Mouse (Mus musculus) thymus, postnatal 25 days (tissue): ENCODE measurements around the gene Cenpu.
A peak's percentile ranks its signal among the peaks of the same experiment; 100 is the strongest.

Source experiments
- DNase-seq: peaks from one replicate; pipeline ENCODE4 v3.0.0; 2022

Cenpu gene

DNA sequence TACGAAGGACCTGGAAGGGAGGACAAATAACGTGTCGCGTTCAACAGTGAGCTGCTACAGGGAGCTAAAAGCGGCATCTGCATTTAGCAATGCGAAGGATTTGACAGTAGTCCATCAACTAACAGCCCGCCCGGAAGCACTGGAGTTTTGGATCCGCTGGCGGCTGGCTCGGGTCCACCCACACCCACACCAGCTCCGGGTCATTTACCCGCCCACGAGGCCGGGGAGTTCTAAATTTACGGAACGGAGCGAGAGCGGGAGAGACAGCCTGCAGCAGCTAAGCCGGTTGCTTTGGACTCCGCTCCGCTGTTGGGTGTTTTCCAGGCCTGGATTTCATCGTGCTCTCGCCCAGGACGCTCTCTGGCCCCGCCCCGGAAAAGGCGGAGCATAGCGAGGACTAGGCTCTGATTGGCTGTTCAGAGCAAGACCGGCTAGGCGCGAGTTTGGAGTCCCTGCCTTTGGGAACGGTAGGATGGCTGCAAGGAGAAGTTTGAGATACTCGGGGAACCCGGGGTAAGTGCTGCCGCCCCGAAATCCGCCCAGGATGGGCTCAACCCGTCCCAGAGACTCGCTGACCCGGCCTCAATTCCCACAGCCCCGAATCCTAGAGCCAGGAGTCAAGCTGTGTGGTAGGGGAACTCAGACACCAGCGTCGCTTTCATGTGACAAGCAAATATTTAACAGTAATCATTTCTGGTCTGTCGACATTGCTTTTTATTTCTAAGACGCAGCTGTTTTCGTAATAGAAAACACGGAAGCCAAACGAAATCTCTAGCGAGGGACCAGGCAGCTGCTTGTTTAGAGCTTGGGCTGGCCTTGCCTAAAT, at the start of gene Cenpu:
Gene Cenpu (plus strand): TSS at position 414 of the 826 bp plus-strand sequence.
- DNase-seq, result peak; percentile 100

DNA sequence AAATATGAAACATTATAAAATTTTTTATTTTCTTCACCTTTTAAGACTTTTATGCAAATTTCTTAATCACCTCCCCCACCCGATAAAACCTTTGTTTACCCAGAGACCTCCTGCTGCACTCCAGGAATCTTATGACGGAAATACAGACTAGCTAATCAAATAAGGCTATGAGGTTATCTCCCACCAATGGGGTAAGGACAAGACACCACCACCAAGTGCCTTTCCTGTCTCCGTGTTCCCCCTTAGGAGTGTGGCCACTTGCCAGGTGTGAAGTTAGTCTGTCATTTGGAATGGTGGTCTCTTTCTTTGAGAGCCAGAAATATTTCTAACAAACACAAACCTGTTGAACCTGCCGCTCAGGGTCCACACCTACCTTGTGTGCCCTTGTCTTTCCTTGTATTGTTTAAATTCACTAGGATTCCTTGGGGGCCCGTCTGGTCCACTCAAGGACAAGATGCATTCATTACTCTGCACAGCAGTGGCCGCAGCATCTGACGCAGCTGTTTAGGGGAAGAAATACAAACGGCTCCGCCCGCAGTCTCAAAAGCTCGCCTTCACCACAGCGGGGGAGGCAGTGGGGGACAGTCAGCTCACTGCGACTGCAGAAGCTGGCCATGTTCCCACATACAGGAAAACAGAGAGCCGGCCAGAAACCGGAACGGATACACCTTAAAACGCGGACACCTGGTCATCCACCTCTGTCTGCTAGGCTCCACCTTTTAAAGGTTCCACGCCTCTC, 49.3 kb upstream of the Cenpu start:
- DNase-seq, result no peak

DNA sequence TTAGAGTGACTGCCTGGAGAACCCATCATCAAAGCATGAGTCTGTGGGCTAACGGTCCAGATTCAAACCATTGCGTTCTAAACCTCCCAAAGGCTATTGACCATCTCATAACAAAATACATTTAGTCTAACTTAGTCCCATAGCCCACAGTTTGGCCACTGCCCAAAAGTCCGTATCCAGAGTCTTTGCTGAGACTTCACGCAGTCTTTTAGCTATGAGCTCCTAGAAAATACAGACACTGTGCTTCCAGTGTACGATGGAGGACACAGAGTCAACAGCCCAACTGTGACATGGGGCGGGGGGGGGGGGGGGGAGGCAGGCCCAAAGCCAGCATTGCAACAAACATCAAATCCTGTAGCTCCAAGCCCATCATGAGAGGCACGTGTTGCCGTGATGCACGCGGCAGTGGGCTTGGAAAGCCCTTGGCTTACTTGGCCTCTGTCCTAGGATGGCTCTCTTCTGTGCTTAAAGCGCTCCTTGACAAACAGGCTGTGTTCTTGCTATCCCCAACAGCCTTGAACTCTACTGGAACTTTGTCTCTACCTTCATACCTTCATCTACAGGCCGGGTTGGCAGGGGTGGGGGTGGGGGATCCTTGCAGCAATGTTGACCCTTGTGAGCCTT, 48.6 kb upstream of the Cenpu start:
- no peak for DNase-seq

DNA sequence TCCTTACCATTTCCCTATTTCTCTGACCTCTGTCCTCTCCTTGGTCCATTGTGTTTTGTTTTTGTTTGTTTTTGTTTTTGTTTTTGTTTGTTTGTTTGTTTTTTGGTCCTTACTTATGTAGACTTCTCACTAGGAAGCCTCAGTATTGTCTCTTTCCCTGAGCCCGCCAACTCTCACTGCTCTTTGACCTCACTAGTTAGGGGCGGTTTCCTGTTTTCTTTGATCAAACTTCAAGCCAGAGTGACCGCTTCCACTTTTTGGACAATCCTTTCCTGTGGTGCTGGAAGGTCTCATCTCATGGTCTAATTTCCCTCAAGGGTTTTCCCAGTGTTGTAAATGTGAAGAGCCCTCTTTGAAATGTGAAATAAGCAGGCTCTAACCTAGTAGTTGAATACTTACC, 47.6 kb upstream of the Cenpu start:
- no peak for DNase-seq

DNA sequence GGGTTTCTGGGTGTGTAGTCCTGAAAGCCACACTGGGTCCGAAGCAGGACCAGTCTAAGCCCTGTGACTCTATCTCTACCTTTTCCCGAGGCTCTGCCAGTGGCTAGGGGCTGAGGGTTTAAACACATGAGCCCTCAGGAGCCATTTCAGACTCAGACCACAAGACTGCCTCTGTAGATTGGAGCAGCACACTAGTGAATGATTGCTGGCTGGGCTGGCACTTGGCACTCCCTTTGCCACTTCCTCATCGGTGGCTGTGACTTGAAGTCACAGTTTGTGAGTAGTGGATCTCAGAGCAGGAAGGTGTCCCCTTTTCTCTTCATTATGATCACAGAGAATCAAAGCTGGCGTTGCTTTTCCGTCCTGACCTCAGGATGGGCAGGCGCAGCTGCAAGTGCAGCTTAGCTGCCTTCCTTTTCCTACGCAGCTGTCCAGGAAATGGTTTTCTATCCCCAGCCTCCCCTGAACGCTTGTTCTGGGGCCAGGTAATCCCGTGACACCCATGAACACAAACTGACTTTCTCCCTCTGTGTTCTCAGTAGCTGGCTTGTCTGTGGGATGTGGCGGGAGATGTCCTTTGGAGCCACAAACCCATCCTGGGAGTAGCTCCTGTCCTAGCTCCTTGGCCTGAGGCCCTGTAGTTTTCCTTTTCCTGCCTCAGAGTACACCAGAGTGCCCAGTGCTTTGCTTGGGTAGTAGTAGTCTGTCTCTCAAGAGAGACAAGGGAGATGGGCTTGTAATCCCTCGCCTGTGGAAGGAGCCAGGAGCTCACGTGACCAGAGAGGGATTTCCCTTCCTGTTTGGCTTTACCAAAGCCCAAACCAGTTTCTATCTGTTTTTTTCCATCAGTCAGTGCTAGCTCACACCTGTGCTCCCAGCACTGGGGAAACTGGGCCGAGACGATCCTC, 43.1 kb upstream of the Cenpu start:
- DNase-seq, result peak; percentile 40

DNA sequence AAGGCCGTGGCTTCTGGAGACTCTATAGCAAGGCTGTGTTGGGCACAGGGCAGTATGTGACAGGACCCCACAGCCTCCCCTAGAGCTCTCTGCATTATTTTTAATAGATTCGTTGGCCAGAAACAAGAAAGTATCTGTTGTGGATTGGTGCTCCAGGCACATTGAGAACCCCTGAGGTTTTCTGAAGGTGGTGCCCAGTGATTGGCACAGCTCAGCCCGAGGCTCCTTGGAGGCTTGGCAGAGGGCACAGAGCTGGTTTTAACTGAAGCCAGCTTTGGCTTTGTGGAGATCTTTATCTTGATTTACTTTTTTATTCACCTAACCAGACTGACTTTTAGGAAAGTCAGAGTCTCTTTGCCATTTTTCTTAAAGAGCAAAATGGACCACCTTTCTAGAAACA, 42.4 kb upstream of the Cenpu start:
- DNase-seq, result no peak

DNA sequence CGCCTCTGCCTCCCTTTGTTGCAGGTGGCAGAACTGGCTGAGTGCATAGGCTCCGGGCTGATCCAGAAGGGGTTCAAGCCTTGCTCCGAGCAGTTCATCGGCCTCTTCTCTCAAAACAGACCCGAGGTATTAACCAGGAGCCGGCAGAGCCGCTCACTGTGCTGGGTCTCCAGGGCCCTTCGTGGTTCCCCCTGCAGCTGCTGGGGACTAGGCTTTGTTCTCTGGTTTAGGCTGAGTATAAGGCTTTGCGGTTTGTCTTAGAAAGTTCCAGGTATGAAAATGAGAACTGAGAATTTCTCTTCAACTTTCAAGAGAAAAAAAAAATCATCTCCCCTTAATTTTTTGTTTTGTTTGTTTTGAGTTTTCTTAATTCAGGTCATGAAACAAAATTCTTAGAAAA, 40.5 kb upstream of the Cenpu start:
- peak; percentile 36 for DNase-seq

DNA sequence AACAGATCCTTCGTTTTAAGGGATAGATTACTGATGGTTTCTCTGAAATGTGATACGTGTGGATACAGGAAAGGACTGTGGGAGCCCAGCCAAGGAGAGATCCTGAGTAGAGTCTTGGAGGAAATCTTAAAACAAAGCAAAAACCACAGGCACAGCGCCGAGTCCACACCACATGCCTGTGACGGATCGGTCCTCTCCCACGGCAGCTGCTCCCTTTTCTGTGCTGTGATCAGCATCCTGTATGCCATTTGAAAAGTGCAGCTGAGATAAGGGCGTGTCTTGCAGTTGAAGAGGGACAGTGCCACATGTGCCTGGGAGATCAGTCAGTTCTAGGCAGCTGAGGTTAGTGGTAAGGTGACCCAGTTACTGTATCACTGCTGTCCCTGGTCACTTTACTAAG, 39.3 kb upstream of the Cenpu start:
- peak; percentile 39 for DNase-seq

DNA sequence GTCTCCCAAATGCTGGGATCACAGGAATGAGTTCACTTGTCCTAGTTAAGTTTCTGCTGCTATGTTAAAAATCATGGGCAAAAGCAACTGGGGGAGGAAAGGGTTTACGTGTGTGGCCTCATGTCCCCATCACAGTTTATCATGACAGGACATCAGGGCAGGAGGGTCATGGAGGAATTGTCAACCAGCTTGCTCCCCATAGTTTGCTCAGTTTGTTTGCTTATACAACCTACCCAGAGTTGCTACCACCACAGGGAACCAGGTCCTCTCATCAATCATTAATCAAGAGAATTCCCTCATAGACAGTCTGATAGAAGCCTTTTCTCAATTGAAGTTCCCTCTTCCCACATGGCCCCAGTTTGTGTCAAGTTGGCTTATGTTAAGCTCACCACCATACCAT, 37.8 kb upstream of the Cenpu start:
- no peak for DNase-seq

DNA sequence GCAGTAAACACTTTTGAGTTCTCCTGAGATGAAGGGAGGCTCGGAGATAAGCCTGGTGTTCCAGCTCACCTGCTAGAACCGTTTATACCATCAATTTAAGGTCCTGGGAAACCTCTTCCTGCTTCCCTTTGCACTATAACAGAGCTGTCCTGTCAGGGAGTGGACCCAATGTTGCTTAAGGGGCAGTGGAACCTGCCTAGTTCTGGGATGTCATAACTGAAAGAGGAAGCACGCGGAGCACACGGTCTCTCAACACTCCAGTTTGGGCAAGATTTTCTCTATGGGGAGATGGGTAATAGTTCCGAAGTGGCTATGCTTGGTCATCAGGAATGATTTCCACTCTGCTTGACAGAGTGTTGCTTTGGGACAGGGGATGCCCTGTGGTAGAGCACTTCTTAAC, 31.2 kb upstream of the Cenpu start:
- DNase-seq, result no peak

DNA sequence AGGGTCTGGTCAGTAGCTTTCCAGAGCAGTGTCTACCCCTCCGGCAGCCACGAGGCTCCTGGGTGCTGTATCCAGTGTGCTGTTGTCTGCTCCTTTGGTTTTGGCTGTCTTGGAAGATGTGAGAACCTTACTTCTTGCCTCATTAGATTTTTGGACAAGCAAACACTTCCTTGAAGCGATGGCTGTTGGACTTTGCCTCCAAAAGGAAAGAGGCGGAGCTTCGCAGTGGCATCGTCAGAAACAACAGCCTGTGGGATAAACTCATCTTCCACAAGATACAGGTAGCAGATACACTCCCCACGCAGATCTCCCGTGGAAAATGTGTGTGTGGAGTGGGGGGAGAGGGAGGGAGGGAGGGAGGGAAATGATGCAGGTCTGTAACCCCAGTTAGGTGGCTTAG, 25.7 kb upstream of the Cenpu start:
- DNase-seq, result no peak

DNA sequence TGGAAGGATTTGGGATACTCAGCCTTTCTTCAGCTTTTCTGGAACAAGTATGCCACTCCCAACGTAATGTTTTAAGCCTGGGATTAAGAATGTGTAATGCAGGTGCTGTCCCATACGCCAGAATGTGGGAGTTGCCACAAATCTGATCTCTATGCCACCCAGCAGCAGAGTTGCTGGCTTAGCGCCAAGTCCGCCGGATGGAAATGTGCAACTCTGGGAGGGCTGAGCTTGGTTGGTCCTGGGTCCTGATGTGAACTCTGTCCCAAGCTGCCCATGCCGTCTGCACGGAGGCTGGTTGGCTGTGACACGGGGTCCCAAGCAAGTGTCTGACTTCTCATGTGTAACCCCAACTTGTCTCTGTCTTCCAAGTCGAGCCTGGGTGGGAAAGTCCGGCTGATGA, 25.0 kb upstream of the Cenpu start:
- no peak for DNase-seq

DNA sequence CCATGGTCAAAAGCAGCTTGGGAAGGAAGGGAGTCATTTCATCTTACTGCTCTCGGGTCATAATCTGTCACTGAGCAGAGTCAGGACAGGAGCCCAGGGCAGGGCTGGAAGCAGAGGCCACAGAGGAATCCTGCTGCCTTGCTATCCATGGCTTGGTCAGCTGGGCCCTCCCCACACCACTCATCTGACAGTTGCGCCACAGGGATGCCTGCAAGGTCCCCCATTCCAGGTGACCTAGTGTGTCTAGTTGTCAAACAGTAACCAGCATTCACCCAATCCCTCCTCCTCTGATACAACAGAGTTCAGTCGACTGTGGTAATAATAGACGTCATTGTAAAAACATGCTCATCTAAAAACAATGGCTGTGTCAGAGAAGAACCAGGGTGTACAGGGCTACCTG, 22.3 kb upstream of the Cenpu start:
- DNase-seq, result no peak

DNA sequence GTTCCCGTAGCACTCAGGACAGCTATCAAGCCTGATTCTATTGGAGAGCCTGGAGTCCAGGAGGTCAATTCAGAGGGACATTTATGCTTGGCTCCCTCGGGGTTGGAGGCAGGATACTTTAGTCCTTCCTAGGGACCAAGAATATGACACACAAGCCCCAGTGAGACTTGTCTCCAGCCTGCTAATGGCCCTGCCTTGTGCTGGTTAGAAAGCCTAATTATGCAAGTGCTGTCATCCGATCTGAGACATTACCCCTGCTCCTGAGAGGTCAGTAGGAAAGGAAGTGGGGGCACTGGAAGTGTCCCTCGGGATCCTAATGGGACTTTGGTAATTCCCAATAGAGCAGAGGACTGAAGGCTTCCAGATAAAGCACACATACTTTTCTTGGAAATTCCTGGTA, 21.3 kb upstream of the Cenpu start:
- no peak for DNase-seq

DNA sequence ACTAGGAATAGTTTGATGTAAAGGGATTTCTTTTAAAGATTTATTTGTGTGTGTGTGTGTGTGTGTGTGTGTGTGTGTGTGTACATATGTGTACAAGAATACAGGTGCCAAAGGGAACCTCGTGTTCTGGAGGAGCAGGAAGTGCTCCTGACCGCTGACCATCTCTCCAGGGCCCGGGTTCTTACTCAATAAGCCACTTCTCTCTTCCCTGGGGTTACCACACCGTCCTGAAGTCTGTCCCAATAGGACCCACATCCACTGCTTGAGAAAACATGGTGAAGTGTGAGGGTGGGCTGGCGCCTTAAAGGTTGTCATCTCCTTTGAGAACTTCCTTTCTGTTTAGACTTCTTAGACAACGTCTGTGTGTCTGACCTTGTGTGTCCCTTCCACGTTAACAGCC, 17.9 kb upstream of the Cenpu start:
- no peak for DNase-seq

DNA sequence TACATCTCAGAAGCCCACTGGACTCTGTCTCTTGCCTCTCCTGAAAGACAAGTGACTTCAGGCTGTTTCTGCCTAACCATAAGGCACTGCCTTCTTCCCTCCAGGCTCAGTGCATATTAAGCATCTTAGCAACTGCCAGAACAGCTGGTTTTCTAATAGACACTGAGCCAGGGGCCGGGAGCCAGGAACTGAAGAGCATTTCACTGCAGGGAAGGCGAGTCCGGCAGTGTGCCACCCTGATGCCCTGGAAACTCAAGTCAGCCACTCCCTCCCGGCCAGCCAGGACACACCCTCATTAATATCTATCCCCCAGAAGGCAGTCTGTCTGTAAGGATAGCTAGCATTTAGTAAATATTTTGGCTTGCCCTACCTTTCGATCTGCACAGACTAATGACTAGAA, 12.1 kb upstream of the Cenpu start:
- DNase-seq, result no peak

DNA sequence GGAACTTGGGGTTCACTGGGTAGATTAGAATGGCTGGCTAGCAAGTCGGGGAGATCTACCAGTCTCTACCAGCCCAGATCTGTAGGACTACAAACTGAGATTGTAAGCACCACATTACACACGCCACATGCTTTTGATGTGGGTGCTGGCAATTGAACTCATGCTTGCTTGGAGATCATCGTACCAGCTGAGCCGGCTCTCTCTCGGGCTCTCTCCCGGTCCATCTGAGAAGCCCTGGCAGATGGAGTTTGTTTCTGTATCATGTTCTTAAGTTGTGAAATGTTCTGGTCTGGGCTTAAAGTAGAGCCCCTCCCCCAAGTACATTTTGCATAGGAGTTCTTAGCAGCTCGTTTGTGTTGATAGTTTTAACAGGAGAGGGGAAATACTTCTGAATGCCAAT, 8.6 kb upstream of the Cenpu start:
- peak; percentile 50 for DNase-seq

DNA sequence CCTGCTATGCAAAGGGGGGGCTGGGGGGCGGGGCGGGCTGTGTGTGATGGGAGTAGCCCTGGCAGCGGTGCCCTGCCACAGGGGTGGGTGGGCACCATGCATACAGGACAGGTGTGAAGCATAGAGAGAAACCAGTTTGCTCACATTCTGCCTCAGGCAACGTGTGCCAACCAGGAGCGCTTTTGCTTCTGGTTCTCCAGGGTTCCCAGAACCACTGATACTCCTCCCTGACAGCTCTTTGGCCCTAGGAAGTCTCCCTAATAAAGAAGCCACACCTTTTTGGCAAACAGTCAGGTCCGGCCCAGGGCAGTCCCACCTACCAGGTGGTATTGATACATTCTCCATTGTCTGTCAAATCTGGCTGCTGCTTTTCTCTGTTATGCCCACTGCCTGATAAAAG, 8.2 kb upstream of the Cenpu start:
- DNase-seq, result no peak

DNA sequence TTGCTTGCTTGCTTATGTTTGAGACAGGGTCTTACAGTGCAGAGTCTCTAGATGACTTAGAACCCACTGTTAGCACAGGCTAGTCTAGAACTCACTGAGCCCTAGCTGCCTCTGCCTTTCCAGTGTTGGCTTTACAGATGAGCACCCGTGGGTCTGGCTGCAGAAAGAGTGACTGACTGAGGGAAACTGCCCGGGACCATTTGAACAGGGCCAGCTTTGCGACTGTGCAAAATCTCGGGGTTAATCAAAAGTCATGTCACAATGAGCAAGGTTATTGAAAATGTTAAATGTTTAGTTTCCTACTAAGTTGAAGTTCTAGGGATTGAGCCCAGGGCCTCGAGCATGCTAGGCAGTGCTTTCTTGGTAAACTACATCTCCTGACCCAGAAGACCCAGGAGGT, 6.0 kb upstream of the Cenpu start:
- no peak for DNase-seq

DNA sequence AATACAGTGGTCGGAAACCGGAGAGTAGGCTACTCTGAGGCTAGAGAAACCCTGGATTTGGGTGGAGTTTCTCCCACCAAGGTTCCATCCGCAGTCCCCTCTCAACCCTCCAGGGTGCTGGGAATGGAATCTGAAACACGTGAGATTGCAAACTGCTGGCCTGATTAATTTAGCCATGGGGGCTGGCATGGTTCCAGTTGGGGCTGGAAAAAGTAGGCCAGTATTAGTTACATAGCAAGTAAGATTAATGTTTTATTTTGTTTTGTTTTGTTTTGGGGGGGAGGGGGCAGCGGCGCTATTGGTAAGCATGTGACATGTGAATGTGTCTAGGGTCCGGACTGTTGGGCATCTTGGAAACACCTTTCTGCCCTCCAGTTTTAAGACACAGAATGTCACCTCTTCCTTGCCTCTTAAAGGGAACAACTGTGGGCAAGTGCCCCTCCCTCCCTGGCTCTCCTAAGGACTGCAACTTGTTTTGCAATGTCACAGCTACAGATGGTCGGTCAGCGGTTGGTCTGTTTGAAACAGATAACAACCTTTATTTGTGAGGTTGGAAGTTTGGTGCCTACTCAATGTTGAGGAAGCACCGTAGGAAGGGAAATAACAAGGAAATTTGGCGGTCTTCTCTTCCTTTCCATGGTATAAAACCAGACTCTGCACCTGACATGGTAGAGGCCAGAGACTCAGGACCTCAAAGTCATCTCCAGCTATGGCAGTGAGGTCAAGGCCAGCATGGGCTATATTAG, 5.2 kb upstream of the Cenpu start:
- DNase-seq, result no peak

DNA sequence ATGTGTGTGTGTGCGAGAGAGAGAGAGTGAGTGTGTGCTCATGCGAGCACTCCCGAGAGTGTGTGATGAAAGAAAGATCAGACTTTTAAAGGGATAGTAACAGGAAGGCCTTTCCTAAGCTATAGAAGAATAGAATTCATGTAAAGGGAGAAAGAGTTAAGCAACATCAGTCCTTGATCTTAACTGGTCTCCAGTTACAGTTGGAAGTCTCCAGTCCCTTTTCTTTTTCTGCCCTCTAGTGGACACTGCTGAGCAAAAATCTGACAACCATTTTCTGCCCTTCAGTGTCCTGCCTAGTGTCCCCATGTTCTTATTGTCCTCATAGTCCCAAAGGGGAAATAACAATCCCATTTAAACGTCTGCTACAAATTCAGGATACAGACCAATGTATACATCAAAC, 4.6 kb upstream of the Cenpu start:
- DNase-seq, result peak; percentile 8

DNA sequence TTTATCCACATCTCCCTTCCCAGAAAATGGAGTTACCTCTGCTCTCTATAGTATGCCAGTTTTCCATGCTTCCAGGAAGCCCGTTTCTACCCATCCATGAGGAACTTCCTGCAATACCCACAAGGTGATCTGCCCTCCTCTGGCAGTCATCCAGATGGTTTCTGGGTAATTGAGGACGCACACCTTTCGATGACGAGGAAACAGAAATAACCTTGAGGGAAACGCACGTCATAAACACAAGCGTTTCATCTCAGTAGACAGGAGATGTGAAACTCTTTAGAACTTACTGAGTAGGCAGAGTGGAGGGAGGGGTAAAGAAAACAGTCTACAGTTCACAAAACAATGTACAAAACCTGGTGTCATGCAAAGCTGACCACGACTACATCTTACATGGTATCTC, 1.8 kb upstream of the Cenpu start:
- no peak for DNase-seq
